Mouse (Mus musculus) CH12F3 (cell line): ENCODE measurements around the gene Smok3a.
"Not testable (repeated sequence)": the region's sequence is repeated elsewhere in the genome, so short reads cannot be mapped to it uniquely, and the experiment has no call there.

Experiments used
- in situ Hi-C: fragments of 300-500 bp; cut with MboI; formaldehyde crosslinking; loops from 2 replicates; pipeline ENCODE4 v1.14.3; 2020; ENCODE audit warnings: low sequenced_read_pairs

Gene Smok3a

DNA sequence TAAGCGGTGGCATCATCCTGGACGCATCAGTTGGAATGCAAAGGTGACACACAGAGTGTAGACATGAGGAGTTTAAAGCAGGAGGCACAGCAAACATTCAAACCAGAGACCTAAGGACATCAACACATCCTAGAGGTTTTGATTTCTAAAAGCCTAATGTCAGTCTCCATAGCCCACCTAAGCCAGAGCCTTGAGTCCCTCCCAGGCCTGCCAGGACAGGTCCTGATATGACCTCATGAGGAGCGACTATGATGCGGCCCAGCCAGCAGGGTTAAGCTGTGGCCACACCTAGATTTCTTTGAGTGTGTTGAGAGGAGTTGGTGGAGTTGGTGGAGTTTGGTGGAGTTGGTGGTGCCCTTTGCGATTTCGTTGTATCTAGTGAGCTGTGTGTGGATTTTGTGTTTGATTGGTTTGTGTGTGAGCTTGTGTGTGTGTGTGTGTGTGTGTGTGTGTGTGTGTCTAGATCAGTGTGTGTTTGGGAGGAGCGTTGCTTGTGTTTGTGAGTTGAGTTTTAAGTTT, at the start of gene Smok3a, which contains the start of gene Smok3b:
TSS of gene Smok3a (plus strand) at position 301 of the 519 bp plus-strand sequence.
TSS of gene Smok3b (plus strand) at position 469 of the 519 bp plus-strand sequence.
- in situ Hi-C loops, result not testable (repeated sequence)

DNA sequence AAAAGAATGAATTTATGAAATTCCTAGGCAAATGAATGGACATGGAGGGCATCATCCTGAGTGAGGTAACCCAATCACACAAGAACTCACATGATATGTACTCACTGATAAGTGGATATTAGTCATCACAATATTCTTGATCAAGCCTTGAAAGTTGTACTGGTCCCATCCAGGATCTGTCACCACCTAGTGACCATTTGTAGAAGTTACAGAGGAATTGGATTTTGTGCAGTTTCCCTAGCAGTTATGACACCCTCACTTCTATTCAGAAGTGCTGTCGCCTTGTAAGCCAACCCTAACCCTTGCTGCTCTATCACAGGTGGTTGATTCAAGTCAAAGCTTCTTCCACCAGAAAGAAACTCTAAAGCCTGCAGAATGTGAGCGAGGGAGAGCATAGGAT, 47.9 kb upstream of the Smok3a start:
- in situ Hi-C loops, result no loop called here

DNA sequence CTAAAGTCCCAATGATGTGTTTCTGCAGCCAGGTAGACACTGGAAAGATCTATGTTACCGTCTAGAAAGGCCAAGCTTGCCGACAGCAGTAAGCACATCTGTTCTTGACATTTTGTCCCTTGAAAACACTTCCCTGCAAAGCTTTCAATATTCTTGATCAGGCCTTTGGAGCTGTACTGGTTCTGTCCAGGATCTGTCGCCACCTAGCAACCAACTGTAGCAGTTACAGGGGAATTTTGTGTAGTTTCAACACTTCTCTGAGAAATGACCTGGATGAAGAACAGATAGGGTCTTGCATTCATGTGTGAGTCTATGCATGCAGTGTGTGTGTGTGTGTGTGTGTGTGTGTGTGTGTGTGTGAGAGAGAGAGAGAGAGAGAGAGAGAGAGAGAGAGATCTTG, 47.3 kb upstream of the Smok3a start:
- in situ Hi-C loops, result no loop called here

DNA sequence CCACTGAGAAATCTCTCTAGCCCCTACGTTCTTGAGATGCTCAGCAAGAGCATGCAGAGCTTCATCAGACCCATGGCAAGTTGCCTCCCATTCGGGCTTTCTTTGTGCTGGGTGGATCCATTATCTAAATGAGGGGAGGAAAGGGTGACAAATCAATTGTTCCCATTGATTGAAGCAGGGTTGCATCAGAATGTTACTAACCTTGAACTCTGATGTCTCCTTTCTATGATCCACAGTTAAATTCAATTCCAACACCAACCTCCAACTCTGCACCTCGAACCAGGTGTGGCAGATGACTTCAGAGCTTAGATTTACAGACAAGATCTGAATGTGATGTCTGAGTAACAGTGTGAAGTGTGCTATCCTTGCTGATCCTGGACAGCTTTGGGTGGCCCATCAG, 46.3 kb upstream of the Smok3a start:
- in situ Hi-C loops, result no loop called here

DNA sequence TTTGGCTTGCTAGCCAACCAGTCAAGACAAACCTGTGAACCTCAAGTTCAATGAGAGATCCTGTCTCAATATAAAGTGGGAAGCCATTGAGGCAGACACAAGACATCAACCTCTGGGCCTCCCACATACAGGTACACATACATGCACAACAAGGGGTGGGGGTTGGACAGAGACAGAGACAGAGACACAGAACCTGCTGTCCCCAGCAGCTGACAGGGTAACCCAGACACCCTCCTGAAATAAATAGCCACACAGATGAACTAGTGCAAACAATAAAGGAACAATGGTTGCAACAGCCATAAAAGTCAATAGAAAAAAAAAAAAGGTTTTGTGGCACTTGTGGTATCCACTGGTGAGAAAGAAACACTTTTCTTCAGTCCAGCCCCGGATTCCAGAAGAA, 45.6 kb upstream of the Smok3a start:
- in situ Hi-C loops, result no loop called here

DNA sequence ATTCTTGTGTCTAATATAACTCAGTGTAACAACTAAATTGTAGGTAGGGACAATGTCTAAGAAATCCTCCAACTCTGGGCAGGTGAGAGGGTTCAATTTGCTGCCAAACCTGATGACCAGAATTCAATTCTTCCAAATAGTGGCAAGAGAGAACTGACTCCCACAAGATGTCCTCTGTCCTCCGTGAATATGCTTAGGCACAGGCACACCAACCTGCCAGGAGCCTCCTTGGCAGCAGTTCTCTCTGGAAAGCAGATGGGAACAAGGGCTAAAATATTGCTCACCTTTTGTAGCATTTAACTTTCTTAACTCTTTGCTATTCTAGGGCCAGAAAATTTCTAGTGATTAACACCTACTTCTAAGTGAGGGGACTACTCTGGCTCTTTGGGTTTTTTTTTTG, 43.8 kb upstream of the Smok3a start:
- in situ Hi-C loops, result no loop called here

DNA sequence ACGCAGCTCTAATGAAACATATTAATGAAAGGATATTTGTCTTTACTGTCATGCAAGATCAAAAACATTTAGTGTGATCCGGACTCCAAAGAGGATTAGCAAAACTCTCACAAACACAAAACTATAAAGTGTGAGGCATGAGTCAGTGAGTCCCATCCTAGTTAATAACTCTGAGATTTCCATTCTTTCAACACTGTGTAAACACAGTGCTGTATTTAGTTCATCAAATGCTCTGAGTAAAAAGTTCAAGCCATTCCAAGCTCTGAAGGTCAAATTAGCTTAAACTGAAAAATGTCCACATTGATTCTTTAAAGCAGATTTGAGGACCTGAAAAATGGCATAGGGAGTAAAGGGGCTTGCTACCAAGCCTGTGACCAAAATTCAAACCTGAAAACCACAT, 42.0 kb upstream of the Smok3a start:
- in situ Hi-C loops, result no loop called here

DNA sequence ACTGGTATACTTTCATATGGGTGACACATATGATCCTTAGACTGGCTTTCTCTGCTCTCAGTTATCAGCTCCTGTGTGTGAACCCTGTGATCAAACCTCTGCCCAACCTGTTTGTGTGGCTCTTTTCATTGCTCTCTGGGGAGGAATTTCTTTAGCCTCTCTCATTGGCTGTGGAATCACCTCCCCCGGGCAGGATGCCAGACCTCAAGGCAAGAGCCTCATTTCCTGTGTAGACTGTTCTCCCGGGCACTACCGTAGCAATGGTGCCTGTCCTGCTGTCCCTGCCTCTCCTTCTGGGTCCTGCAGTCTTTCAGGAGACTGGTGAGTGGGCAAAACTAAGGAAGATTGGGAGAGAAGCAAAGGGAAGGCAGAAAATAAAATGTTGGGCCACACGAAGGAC, 39.8 kb upstream of the Smok3a start, which contains the start of gene Azgp1:
TSS of gene Azgp1 (plus strand) at position 221 of the 400 bp plus-strand sequence.
- in situ Hi-C loops, result no loop called here

DNA sequence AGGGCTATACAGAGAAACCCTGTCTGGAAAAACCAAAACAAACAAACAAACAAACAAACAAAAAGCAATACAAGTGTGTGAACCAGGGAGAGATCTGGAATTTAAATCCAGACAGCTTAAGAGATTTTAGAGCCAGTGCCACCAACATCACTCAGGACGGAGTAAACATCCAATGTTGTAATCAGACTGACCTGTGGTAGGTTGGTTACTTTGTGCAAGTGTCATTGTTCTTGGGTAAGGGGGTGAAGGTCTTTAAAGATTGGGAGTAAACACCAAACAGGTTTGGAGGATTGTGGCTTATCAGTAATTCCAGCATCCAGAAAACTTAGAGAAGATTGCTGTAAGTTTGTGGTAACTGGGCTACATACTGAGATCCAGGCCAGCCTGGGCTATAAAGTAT, 34.7 kb upstream of the Smok3a start:
- in situ Hi-C loops, result no loop called here

DNA sequence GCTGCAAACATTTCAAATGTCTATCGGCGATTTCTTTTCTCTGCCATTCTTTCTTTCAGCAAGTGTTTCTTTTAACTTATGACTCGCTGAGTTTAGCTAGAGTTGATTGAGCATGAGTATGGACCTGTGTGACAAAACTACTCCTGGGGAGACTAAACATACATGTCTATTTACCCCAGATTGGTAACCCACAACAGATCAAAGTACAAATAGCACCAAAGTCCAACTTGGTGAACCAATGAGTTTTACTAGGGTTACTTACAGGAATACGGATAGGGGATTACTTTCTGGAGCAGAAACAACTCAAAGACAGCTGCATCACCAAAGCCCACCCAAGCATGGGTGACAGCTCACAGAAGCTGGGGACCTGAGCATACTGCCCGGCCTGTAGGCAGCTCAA, 11.6 kb upstream of the Smok3a start:
- in situ Hi-C loops, result no loop called here

DNA sequence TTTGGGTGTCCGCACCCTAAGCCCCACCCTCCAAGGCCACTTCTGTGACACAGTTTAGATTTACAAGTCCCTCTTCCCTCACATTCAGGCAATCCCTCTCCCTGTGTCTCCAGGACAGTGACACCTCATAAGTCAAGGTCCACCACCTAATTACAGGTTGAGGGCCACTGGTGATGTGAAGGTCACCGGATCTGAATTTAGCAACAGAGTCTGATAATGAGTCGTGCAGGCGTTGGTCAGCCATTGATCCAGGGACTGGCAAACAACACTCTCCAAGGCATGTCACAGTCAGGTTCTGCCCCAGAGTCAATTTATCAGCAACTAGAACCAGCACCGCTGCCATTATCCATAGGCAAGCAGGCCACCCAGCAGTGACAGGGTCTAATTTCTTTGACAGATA, 8.7 kb upstream of the Smok3a start:
- in situ Hi-C loops, result no loop called here

DNA sequence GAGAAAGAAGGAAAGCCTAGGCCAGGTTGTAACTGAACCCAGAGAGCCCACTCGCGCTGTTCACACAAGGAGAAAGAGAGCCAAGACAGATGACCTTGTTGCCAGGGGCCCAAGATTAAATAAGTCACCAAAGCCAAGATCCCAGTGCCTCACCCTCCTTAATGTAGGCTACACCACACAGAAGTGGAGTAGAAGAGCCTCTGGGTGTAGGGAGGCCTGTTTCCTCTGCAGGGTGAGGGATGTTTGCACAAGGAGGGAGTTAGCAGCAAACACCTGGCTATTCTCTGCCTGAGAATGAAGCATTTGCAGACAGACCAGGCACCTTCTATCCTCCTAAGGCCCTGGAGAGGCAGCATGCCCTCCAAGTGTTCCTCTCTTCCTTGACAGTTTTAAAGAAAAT, 4.5 kb upstream of the Smok3a start:
- in situ Hi-C loops, result no loop called here

DNA sequence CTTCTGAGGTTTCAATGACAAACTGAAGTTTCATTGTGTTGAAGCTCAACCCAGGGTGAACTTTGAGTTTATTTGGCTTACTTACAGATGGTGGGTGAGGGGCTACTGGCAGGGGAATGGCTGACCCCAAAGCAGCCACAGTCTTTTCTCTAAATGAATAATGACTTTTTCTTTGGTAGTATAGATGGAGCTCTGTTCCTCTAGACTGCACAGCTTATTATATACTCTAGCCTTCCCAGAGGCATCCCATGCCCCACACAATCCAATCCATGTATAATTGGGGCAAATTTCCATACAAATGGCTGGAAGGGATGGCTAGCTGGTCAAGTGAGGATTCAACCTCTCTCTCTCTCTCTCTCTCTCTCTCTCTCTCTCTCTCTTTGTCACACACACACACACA, 4.1 kb upstream of the Smok3a start:
- in situ Hi-C loops, result no loop called here

DNA sequence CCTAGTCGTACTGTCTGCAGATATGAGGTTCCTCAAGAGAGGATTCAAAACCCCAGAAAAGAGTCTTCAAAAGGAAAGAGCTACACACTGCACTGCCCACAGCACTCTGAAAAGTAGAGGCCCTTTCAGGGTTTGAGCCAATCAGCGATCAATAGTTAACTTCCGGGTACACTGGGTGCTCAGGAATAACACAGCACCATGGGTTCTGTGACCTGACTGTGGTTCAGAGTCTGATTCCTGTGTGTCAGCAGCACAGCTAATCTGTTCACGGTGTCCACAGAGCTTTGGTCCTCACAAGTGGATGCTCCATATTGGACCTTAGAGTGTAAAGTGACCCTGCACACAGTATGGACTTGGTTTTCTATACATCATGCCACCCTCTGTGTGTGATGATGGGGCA, 1.5 kb upstream of the Smok3a start:
- in situ Hi-C loops, result not testable (repeated sequence)

DNA sequence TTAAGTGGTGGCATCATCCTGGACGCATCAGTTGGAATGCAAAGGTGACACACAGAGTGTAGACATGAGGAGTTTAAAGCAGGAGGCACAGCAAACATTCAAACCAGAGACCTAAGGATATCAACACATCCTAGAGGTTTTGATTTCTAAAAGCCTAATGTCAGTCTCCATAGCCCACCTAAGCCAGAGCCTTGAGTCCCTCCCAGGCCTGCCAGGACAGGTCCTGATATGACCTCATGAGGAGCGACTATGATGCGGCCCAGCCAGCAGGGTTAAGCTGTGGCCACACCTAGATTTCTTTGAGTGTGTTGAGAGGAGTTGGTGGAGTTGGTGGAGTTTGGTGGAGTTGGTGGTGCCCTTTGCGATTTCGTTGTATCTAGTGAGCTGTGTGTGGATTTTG, 31.8 kb downstream of the Smok3a start, which contains the start of gene Smok3c:
TSS of gene Smok3c (plus strand) at position 301 of the 400 bp plus-strand sequence.
- in situ Hi-C loops, result not testable (repeated sequence)

DNA sequence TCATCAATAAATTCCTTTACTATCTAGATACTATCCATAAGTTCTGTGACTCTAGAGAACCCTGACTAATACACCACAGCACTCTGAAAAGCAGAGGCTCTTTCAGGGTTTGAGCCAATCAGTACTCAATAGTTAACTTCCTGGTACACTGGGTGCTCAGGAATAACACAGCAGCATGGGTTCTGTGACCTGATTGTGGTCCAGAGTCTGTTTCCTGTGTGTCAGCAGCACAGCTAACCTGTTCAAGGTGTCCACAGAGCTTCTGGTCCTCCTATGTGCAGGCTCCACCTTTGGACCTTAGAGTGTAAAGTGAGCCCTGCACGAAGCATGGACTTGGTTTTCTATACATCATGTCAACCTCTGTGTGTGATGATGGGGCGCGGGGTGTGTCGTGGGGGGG, 52.7 kb downstream of the Smok3a start:
- in situ Hi-C loops, result no loop called here

DNA sequence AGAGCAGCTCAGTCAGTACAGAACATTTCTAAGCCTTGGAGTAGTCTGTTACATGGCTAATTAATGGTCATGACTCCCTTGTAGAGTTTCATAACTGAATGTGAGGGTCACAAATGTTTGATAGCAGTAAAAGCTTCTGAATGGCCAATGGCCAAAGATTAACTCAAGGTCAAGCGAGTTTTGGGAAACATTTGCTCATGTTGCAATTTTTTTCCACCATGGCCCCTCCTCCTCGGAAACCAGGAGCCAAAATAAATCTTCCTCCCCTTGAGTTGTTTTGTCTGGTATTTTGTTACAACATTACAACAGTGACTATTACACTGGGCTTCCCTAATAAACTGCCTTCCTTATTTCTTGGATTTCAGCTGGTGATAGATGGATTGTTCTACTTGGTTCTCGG, 54.6 kb downstream of the Smok3a start:
- in situ Hi-C loops, result no loop called here

DNA sequence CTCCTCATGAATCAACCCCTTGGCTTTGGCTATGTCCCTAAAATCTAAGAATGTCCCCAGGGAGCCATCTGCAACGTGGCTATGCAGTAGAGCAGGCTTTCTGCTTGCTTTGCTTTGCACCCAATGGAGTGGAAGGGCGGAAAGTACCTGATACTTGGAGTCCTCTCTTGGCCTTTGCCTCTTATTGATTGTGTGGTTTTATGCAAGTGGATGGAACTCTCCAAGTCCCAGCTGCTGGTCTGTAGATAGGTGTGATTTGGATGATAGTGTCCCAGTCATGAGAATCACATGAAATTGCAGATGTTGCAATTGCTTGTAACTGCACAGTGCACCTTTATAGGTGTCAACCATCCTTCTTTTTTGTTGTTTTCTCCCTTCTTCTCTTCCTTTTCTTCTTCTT, 55.1 kb downstream of the Smok3a start:
- in situ Hi-C loops, result no loop called here

DNA sequence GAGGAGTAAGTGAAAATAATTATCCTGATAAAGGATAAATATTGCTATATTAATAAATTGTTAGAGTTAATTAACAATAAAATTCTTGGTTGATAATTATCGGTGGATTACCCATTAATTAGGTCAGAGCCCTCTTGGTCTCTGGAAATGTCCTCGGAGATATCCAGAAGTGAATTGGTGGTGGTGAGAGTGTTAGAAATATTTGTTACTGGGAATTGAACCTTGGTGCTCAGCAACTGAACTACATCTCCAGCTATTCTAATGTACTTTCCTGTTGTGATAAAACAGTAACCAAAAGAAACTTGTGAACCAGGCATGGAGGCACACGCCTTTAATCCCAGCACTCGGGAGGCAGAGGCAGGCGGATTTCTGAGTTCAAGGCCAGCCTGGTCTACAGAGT, 59.4 kb downstream of the Smok3a start:
- in situ Hi-C loops, result no loop called here

DNA sequence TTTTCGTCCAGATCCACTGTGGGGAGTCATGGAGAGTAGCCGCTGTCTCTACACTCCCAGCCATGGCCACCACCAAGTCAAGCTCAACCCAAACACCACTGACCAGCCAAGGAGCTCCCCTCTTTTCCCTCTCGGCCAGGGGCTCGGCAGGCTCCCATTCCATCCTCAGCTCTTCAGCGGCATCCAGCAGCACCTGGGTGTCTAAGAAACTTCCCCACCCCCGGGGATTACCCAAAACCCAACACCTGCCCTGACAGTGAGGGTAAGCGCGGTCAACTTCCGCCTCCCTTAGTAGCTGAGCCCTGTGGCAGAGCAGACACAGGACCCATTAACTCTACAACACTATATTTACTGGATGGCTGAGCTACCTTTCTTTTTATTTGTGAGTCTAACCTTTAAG, 60.4 kb downstream of the Smok3a start:
- in situ Hi-C loops, result no loop called here

DNA sequence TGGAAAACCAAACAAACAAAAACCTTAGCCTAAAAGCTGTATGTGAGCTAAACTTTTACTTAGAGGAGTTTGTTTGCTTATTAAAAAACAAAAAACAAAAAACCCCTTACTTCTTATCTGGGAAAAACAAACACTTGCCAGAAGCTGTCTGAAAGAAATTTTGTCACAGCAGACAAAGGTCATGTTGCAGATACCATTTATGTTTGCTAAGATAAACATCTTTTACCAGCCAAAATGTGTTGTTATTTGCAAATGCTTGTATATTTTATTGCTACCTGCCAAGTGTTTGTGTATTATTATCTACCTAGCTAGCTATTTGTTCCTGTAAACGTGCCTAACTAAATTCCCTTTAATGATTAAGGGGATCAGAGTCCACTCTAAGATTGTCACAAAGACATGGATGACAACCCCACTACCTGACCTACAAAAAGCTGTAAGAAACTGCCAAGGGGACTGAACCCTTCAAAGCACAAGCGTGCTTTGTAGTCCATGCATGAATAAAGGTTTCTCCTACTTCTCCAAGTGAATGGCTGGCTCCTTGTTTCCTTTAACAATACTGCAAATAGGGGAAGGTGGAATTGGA, 62.3 kb downstream of the Smok3a start:
- in situ Hi-C loops, result no loop called here

DNA sequence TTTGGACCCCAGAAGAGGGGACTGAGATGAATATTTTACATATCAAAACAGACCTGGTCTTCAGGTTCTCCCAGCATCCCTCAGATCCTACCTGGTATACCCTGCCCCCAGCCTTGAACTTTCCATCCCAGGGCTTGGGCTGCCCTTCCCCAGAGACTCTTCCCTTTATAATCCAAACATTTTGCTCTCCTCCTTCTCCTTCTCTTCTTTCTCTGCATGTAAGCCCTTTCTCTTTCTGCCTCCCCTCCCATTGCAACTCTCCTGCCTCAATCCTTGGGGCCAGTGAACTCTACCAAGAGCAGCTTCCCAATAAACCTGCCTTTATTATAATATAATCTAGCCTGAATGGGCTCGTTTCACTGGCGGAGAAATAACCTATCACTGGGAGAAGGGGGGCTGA, 62.9 kb downstream of the Smok3a start:
- in situ Hi-C loops, result no loop called here
